Comparison of ENCODE assay signal across 7 mouse cellular contexts in genomic region chr2:164877376-164878215, GRCm38 (mm10). TPM values are rescaled to one million over a fixed set of nuclear protein-coding genes. Genes with fewer than 3 reads are reported as not detected.
DNase-seq lines count a peak whose midpoint lies in the region; ATAC-seq and TF ChIP-seq lines count a peak whose summit lies in the region.
"Not testable (repeated sequence)": the region's sequence is repeated elsewhere in the genome, so short reads cannot be mapped to it uniquely, and the experiment has no call there.

No protein-coding gene starts in this region.

- TF ChIP-seq POLR2A in kidney, adult 2 months (IDR thresholded peaks at IDR 0.05; ENCODE audit: low read depth, low read length); liver, adult 2 months (IDR thresholded peaks at IDR 0.05; ENCODE audit: extremely low read depth, insufficient read depth, low read length): not testable (repeated sequence)

- H3K9ac ChIP-seq in forebrain, embryonic 14.5 days (ENCODE audit: low read length); heart, postnatal 0 days (replicated peaks; ENCODE audit: low read depth, low read length); liver, adult 2 months (ENCODE audit: low read depth, low read length); neural tube, embryonic 13.5 days: not testable (repeated sequence)

- not testable (repeated sequence) for H3K9me3 ChIP-seq in forebrain, embryonic 14.5 days (replicated peaks; ENCODE audit: control insufficient read depth, low read length); heart, postnatal 0 days (replicated peaks; ENCODE audit: control insufficient read depth, low read length); megakaryocyte, embryonic 14.5 days; neural tube, embryonic 13.5 days

- not testable (repeated sequence) for H3K27ac ChIP-seq in forebrain, embryonic 14.5 days (ENCODE audit: low read depth, low read length)
- H3K27ac ChIP-seq in heart, postnatal 0 days (ENCODE audit: low read depth) = peak overlapping the region; percentile 100
- peak overlapping the region; percentile 95; the same call in 1 of the 2 replicates for H3K27ac ChIP-seq in kidney, adult 2 months (ENCODE audit: insufficient read depth, low read depth, low read length)
- H3K27ac ChIP-seq in liver, adult 2 months (replicated peaks; ENCODE audit: insufficient read depth, low read depth, low read length) = peak overlapping the region; percentile 83
- 0 out of 2 replicates have a peak overlapping the region, but pooled peaks have one; percentile 100 for H3K27ac ChIP-seq in neural tube, embryonic 13.5 days (replicated peaks)

- not testable (repeated sequence) for TF ChIP-seq EP300 in heart, postnatal 0 days (IDR thresholded peaks at IDR 0.05; ENCODE audit: low read depth)

- H3K27me3 ChIP-seq in forebrain, embryonic 14.5 days (replicated peaks; ENCODE audit: control insufficient read depth, insufficient read depth, low read length); heart, postnatal 0 days (ENCODE audit: control insufficient read depth, insufficient read depth, low read length); kidney, adult 2 months (replicated peaks; ENCODE audit: control insufficient read depth, insufficient read depth, low read length); liver, adult 2 months (ENCODE audit: control insufficient read depth, insufficient read depth, low read length); megakaryocyte, embryonic 14.5 days (replicated peaks); neural tube, embryonic 13.5 days: not testable (repeated sequence)

- H3K4me1 ChIP-seq in forebrain, embryonic 14.5 days (ENCODE audit: control insufficient read depth, insufficient read depth, low read length) = peaks cover 12% of the 10 kb centered on the region
- H3K4me1 ChIP-seq in heart, postnatal 0 days (ENCODE audit: control insufficient read depth, insufficient read depth) = peaks cover 35% of the 10 kb centered on the region
- H3K4me1 ChIP-seq in kidney, adult 2 months (ENCODE audit: control insufficient read depth, insufficient read depth, low read length) = peaks cover 15% of the 10 kb centered on the region; the same call in 1 of the 2 replicates
- not testable (repeated sequence) for H3K4me1 ChIP-seq in liver, adult 2 months (ENCODE audit: control insufficient read depth, insufficient read depth, low read length)
- peaks cover 54% of the 10 kb centered on the region for H3K4me1 ChIP-seq in megakaryocyte, embryonic 14.5 days
- peaks cover 53% of the 10 kb centered on the region for H3K4me1 ChIP-seq in neural tube, embryonic 13.5 days (replicated peaks)

- not testable (repeated sequence) for H3K79me2 ChIP-seq in liver, adult 2 months (ENCODE audit: control insufficient read depth, insufficient read depth, low read length)

- not testable (repeated sequence) for ATAC-seq in forebrain, embryonic 14.5 days; heart, postnatal 0 days (ENCODE audit: insufficient read depth, low read depth); neural tube, embryonic 13.5 days (ENCODE audit: low read depth)

- H3K36me3 ChIP-seq in forebrain, embryonic 14.5 days (ENCODE audit: control insufficient read depth, insufficient read depth, low read length); heart, postnatal 0 days (replicated peaks; ENCODE audit: control insufficient read depth, insufficient read depth, low read length); kidney, adult 2 months (ENCODE audit: control insufficient read depth, insufficient read depth, low read length); liver, adult 2 months (ENCODE audit: control insufficient read depth, insufficient read depth, low read length); megakaryocyte, embryonic 14.5 days (replicated peaks; ENCODE audit: low read length); neural tube, embryonic 13.5 days: not testable (repeated sequence)

- peak; percentile 56 for DNase-seq in cerebellum, adult 9-10 months
- not testable (repeated sequence) for DNase-seq in forebrain, embryonic 14.5 days (ENCODE audit: low spot score); heart, postnatal 0 days (ENCODE audit: low spot score); kidney, adult 2 months
- DNase-seq in liver, adult 2 months (ENCODE audit: extremely low read depth, low read depth, low spot score) = peak; percentile 33

- peak overlapping the region; percentile 95 for H3K4me2 ChIP-seq in forebrain, embryonic 14.5 days (ENCODE audit: low read length)
- peak overlapping the region; percentile 94 for H3K4me2 ChIP-seq in heart, postnatal 0 days (ENCODE audit: low read depth, low read length)
- H3K4me2 ChIP-seq in neural tube, embryonic 13.5 days = peak overlapping the region; percentile 99

- TF ChIP-seq CTCF in heart, postnatal 0 days (IDR thresholded peaks at IDR 0.05; ENCODE audit: low read depth); kidney, adult 2 months (conservative IDR thresholded peaks at IDR 0.05; ENCODE audit: insufficient read depth, insufficient read length, low read depth, low read length); liver, adult 2 months (IDR thresholded peaks at IDR 0.05; ENCODE audit: low read depth, low read length): not testable (repeated sequence)

- H3K4me3 ChIP-seq in forebrain, embryonic 14.5 days (ENCODE audit: low read depth, low read length) = peak overlapping the region; percentile 97; the same call in 1 of the 2 replicates
- H3K4me3 ChIP-seq in heart, postnatal 0 days (ENCODE audit: low read depth, low read length) = peak overlapping the region; percentile 92; the same call in 1 of the 2 replicates
- H3K4me3 ChIP-seq in kidney, adult 2 months (ENCODE audit: insufficient read depth, low read depth, low read length); liver, adult 2 months (ENCODE audit: insufficient read depth, low read depth, low read length): not testable (repeated sequence)
- peak overlapping the region; percentile 97 for H3K4me3 ChIP-seq in megakaryocyte, embryonic 14.5 days (replicated peaks)
- peak overlapping the region; percentile 95 for H3K4me3 ChIP-seq in neural tube, embryonic 13.5 days

- WGBS in forebrain, embryonic 14.5 days = 75% methylated on average over 11 of the region's 11 CpGs
- WGBS in heart, postnatal 0 days = 72% methylated on average over 11 of the region's 11 CpGs
- WGBS in kidney, adult 2 months = 62% methylated on average over 11 of the region's 11 CpGs
- 68% methylated on average over 11 of the region's 11 CpGs for WGBS in liver, adult 2 months
- WGBS in neural tube, embryonic 13.5 days = 74% methylated on average over 11 of the region's 11 CpGs

RNA-seq across cellular contexts. Expression of gene Pcif1, which starts 1.5 kb away (rescaled TPM):
- polyA plus RNA-seq in forebrain, embryonic 14.5 days (2014; fragmentation: Nextera tagmentation; extraction: Ambion mirVana) = 83.9 and 85.1 TPM in 2 replicates
- 51.8 and 63.6 TPM in 2 replicates for total RNA-seq in heart, postnatal 0 days (2014; rRNA removed; ENCODE audit: low replicate concordance)
- polyA plus RNA-seq in heart, postnatal 0 days (2015; fragmentation: Nextera tagmentation; extraction: Ambion mirVana) = 50.6 and 54.2 TPM in 2 replicates
- polyA plus RNA-seq in kidney, adult 2 months (2012; rRNA removed) = 37.2 and 43.1 TPM in 2 replicates
- 9.1 and 12.9 TPM in 2 replicates for total RNA-seq in liver, adult 2 months (2014; rRNA removed)
- polyA plus RNA-seq in liver, adult 2 months (2012; rRNA removed) = 20.2 and 21.3 TPM in 2 replicates
- 120 and 158 TPM in 2 replicates for polyA plus RNA-seq in megakaryocyte, embryonic 14.5 days (2012; ENCODE audit: insufficient read depth, low replicate concordance)
- 80.8 and 93.1 TPM in 2 replicates for polyA plus RNA-seq in neural tube, embryonic 13.5 days (2015; fragmentation: Nextera tagmentation; extraction: Ambion mirVana)

RNA-seq across cellular contexts. Expression of gene Pltp, which starts 20.1 kb away (rescaled TPM):
- 58.4 and 80.3 TPM in 2 replicates for polyA plus RNA-seq in forebrain, embryonic 14.5 days (2014; fragmentation: Nextera tagmentation; extraction: Ambion mirVana)
- total RNA-seq in heart, postnatal 0 days (2014; rRNA removed; ENCODE audit: low replicate concordance) = 7.7 and 10.4 TPM in 2 replicates
- 8.3 and 8.6 TPM in 2 replicates for polyA plus RNA-seq in heart, postnatal 0 days (2015; fragmentation: Nextera tagmentation; extraction: Ambion mirVana)
- polyA plus RNA-seq in kidney, adult 2 months (2012; rRNA removed) = 39.6 and 41.5 TPM in 2 replicates
- total RNA-seq in liver, adult 2 months (2014; rRNA removed) = 21.7 and 22.1 TPM in 2 replicates
- 49.7 and 92.8 TPM in 2 replicates for polyA plus RNA-seq in liver, adult 2 months (2012; rRNA removed)
- polyA plus RNA-seq in megakaryocyte, embryonic 14.5 days (2012; ENCODE audit: insufficient read depth, low replicate concordance) = 15.1 and 146 TPM in 2 replicates
- 126 and 132 TPM in 2 replicates for polyA plus RNA-seq in neural tube, embryonic 13.5 days (2015; fragmentation: Nextera tagmentation; extraction: Ambion mirVana)

RNA-seq across cellular contexts. Expression of gene Zfp335, which starts 34.0 kb away (rescaled TPM):
- polyA plus RNA-seq in forebrain, embryonic 14.5 days (2014; fragmentation: Nextera tagmentation; extraction: Ambion mirVana) = 8.9 and 13.4 TPM in 2 replicates
- 18.0 and 19.6 TPM in 2 replicates for total RNA-seq in heart, postnatal 0 days (2014; rRNA removed; ENCODE audit: low replicate concordance)
- 3.7 TPM in 2 replicates for polyA plus RNA-seq in heart, postnatal 0 days (2015; fragmentation: Nextera tagmentation; extraction: Ambion mirVana)
- 20.4 and 25.7 TPM in 2 replicates for polyA plus RNA-seq in kidney, adult 2 months (2012; rRNA removed)
- total RNA-seq in liver, adult 2 months (2014; rRNA removed) = 2.4 and 4.0 TPM in 2 replicates
- polyA plus RNA-seq in liver, adult 2 months (2012; rRNA removed) = 13.5 and 18.9 TPM in 2 replicates
- 21.8 and 45.9 TPM in 2 replicates for polyA plus RNA-seq in megakaryocyte, embryonic 14.5 days (2012; ENCODE audit: insufficient read depth, low replicate concordance)
- 13.3 and 14.2 TPM in 2 replicates for polyA plus RNA-seq in neural tube, embryonic 13.5 days (2015; fragmentation: Nextera tagmentation; extraction: Ambion mirVana)

RNA-seq across cellular contexts. Expression of gene Neurl2, which starts 44.3 kb away (rescaled TPM):
- 3.9 and 5.8 TPM in 2 replicates for polyA plus RNA-seq in forebrain, embryonic 14.5 days (2014; fragmentation: Nextera tagmentation; extraction: Ambion mirVana)
- 57.1 and 103 TPM in 2 replicates for total RNA-seq in heart, postnatal 0 days (2014; rRNA removed; ENCODE audit: low replicate concordance)
- 68.4 and 76.5 TPM in 2 replicates for polyA plus RNA-seq in heart, postnatal 0 days (2015; fragmentation: Nextera tagmentation; extraction: Ambion mirVana)
- polyA plus RNA-seq in kidney, adult 2 months (2012; rRNA removed) = 3.7 and 4.7 TPM in 2 replicates
- total RNA-seq in liver, adult 2 months (2014; rRNA removed) = 1.6 and 2.3 TPM in 2 replicates
- polyA plus RNA-seq in liver, adult 2 months (2012; rRNA removed) = 4.5 and 5.6 TPM in 2 replicates
- 5.4 TPM in 1 of 2 replicates, not detected in the other for polyA plus RNA-seq in megakaryocyte, embryonic 14.5 days (2012; ENCODE audit: insufficient read depth, low replicate concordance)
- 4.9 and 5.4 TPM in 2 replicates for polyA plus RNA-seq in neural tube, embryonic 13.5 days (2015; fragmentation: Nextera tagmentation; extraction: Ambion mirVana)

RNA-seq across cellular contexts. Expression of gene Ctsa, which starts 44.9 kb away (rescaled TPM):
- polyA plus RNA-seq in forebrain, embryonic 14.5 days (2014; fragmentation: Nextera tagmentation; extraction: Ambion mirVana) = 79.5 and 84.4 TPM in 2 replicates
- total RNA-seq in heart, postnatal 0 days (2014; rRNA removed; ENCODE audit: low replicate concordance) = 259 and 263 TPM in 2 replicates
- polyA plus RNA-seq in heart, postnatal 0 days (2015; fragmentation: Nextera tagmentation; extraction: Ambion mirVana) = 133 and 134 TPM in 2 replicates
- polyA plus RNA-seq in kidney, adult 2 months (2012; rRNA removed) = 504 and 687 TPM in 2 replicates
- 112 and 135 TPM in 2 replicates for total RNA-seq in liver, adult 2 months (2014; rRNA removed)
- 164 and 279 TPM in 2 replicates for polyA plus RNA-seq in liver, adult 2 months (2012; rRNA removed)
- 135 and 694 TPM in 2 replicates for polyA plus RNA-seq in megakaryocyte, embryonic 14.5 days (2012; ENCODE audit: insufficient read depth, low replicate concordance)
- polyA plus RNA-seq in neural tube, embryonic 13.5 days (2015; fragmentation: Nextera tagmentation; extraction: Ambion mirVana) = 97.5 and 109 TPM in 2 replicates
